Mouse (Mus musculus) lung, adult 18-20 months (tissue): ENCODE data around the gene Rab13.
A peak's percentile ranks its signal among the peaks of the same experiment; 100 is the strongest.

Experiments used
- DNase-seq, 2 experiments: peaks; one replicate each; pipeline ENCODE4 v3.0.0; 2022; ENCODE audit warnings: mixed read lengths in 2 of 2

Rab13 gene

GRCm38 (mm10) chr3:90264687-90265033 lies 51.2 kb downstream of the Rab13 start:
- no peak for DNase-seq

GRCm38 (mm10) chr3:90265034-90265931 lies 51.8 kb downstream of the Rab13 start, which contains the start of gene Dennd4b:
Dennd4b (plus strand) TSS chr3:90265185.
- peak; percentile 92 to 93 for DNase-seq

GRCm38 (mm10) chr3:90265932-90266741 lies 52.6 kb downstream of the Rab13 start:
- DNase-seq = peak; percentile 35 to 42

- DNase-seq = no peak
These were observed 53.6 kb downstream of the Rab13 start for GRCm38 (mm10) chr3:90266901-90267775.

GRCm38 (mm10) chr3:90268190-90268589 lies 54.7 kb downstream of the Rab13 start:
- DNase-seq = no peak

- DNase-seq = no peak
These were observed 55.5 kb downstream of the Rab13 start for GRCm38 (mm10) chr3:90268971-90269370.

GRCm38 (mm10) chr3:90270784-90271183 lies 57.3 kb downstream of the Rab13 start:
- DNase-seq = no peak

GRCm38 (mm10) chr3:90272170-90272569 lies 58.7 kb downstream of the Rab13 start:
- no peak for DNase-seq

GRCm38 (mm10) chr3:90273855-90274254 lies 60.4 kb downstream of the Rab13 start:
- no peak for DNase-seq

- DNase-seq = no peak
These were observed 61.8 kb downstream of the Rab13 start for GRCm38 (mm10) chr3:90275286-90275685.
